Mouse (Mus musculus) frontal cortex, adult 2 months (tissue): Measurements from ENCODE around the gene Zfp934. TPM values are rescaled to one million over a fixed set of nuclear protein-coding genes. Genes with fewer than 3 reads are reported as not detected.
A peak's percentile ranks its signal among the peaks of the same experiment; 100 is the strongest.
"Not testable (repeated sequence)": the region's sequence is repeated elsewhere in the genome, so short reads cannot be mapped to it uniquely, and the experiment has no call there.

ENCODE experiments used
- DNase-seq, 2 experiments: peaks; one replicate each; pipeline ENCODE4 v3.0.0; 2022; ENCODE audit warnings: low spot score in 1 of 2; ENCODE audit errors: extremely low spot score in 1 of 2
- polyA plus RNA-seq: library from polyadenylated mRNA; depleted of rRNA; stranded (reverse); fragments of >200 nt; gene quantifications from 2 replicates; pipeline ENCODE4 v1.2.3, GENCODE M21; 2012; rRNA removed

Zfp934 gene
- polyA plus RNA-seq = 7.1 and 7.6 TPM in 2 replicates

DNA sequence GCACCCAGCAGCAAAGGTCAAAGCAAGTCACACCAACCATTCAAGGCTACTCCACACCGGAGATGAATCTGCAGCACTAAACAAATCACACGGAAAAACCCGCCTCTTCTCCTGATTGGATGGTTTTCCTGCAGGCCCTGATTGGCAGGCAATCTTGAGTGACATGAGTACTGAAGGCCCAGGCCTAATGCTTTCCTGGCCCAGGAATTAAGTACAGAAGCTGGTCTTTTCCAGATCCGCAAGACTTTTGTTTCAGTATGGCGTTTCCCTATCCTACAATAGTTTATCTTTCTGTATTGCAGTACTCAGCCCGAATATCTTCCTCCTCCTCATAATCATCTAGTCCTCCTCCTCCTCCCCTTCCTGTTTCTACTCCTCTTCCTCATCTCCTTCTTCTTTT is at the start of gene Zfp934:
Zfp934 (minus strand) TSS at position 101 of the 400 bp plus-strand sequence.
- not testable (repeated sequence) for DNase-seq

GRCm38 (mm10) chr13:62617449-62617848 is 46.5 kb upstream of the Zfp934 start:
- DNase-seq = not testable (repeated sequence)

DNA sequence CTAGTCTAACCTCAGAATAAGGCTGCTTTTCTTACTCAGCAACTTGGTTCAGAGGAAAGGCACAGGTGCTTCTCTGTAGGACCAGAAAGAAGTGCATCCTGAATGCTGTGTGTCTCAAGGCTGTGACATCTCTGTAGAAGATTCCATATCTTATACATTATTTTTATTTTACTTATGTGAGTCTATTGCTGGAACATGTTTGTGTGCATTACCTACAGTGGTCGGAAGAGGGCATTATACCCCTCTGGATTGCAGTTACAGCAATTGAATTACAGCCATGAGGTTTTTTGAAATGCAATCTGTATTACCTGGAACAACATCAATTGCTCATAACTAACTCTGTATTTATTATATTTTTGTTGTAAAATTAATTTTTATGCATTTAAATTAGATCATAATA is 9.3 kb downstream of the Zfp934 start:
- peak in 1 of 2 experiments; percentile 27 for DNase-seq

DNA sequence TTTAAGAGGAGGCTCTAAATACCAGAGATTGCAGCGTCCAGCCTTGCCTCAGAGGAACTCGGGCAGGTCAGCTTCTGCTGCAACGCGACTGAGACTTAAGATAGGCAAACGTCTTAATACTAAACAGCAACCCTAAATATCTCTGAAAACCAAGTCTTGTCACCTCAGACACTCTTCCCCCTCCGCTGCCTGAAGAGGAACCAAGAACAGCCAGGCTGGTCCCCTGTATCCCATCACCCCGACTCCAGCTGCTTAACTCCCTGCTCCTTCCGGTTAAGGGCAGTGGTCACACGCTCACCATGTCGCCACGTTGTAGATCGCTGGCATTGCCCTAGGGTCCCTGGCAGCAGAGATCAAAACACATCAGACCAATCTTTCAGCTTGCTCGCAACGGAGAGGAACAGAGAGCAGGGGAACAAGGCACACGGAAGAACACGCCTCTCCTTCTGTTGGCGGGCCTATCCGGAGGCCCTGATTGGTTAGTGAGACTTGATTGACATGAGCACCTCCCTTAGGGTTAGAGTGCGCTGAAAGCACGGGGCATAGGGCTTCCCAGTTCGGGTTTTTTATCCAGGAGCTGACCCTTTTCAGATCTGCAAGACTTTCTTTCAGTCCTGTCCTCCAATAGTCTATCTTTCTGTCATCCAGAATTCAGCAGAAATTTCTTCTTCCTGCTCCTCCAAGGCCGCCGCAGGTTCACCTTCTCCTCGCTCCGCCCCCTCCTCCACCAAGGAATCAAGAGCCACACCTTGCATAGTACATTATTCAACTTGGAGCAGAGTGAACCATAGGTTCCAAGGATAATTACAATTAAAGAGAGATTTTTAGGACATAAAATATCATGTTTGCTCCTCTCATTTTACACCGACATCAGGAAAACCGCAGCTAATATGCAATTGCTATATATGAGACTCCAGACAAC is 12.5 kb downstream of the Zfp934 start, which contains the start of gene Zfp935:
Zfp935 (minus strand) TSS at position 323 of the 922 bp plus-strand sequence.
- DNase-seq = peak; percentile 52 to 72

DNA sequence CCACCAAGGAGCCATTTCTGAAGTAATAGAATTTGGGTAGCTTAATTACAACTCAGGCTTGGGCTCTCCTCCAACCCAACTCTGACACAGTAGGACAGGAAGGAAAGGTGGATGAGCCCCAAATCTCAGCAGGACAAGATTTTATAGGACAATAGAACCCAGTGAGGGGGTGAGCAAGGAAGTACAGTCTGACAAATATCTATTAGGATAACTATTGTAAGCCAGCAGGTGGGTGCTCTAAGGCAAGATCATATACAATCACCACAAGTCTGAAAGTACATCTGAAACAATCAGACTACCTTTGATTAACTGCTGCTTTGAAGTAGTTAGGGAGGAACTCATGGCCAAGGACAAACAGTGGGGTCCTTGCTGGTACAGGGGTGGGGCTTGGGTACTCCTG is 40.9 kb downstream of the Zfp934 start:
- not testable (repeated sequence) for DNase-seq

DNA sequence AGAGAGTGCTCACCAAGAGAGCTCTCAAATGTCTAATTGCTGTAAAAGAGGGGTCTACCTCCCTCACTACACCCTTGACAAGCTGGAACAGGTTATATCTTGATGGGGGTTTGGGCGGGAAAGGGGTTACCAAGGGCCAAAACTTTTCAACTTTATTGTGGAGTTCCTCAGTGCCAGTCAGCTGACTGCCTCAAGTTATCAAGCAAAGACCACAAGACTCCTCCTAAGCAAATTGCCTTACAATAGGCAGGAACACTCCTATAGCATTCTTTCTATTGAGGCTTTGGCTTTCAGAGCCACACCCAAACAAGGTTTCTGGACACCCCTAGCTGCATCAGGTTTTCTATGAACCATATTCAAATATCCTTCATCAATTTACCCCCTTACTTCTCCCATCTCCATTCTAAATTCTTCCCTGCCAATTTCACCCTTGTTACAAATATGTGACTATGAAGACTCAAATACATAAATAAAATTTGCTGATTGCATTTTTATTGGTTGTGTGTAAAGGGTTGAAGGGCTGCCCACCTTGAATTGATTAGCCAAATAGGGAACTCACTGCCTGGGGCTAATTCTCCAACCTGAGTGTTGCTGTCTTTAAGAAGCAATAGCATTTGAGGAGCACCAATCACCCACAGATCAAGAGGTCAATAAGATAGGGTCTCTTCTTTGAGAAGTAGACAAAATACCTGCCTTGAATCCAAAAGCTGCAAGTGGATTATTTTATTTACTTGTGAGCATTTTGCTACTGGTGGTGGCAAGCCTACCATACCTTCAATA is 60.2 kb downstream of the Zfp934 start:
- DNase-seq = not testable (repeated sequence)

DNA sequence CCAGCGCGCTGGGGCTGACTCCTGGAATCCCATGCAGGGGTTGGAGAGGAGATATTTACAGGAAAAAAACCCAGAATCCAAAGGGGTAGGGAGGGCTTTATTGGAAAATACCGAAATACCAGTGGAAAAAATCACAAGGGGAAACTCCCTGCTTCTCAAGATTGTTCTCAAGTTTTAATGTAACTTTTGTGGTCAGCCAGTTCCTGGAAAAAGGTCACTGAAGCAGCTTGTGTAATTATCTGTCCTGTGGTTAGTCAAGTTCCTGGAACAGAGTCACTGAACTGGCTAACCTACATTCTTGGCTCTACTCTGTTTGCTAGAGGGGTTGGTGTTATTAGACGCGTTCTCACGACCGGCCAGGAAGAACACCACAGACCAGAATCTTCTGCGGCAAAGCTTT is 98.3 kb downstream of the Zfp934 start:
- not testable (repeated sequence) for DNase-seq

DNA sequence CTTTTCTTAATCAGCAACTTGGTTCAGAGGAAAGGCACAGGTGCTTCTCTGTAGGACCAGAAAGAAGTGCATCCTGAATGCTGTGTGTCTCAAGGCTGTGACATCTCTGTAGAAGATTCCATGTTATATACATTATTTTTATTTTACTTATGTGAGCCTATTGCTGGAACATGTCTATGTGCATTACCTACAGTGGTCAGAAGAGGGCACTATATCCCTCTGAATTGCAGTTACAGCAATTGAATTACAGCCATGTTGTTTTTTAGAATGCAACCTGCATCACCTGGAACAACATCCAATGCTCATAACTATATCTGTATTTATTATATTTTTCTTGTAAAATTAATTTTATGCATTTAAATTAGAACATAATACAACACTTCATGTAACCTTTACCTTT is 101.1 kb downstream of the Zfp934 start:
- DNase-seq = peak in 1 of 2 experiments; percentile 58

DNA sequence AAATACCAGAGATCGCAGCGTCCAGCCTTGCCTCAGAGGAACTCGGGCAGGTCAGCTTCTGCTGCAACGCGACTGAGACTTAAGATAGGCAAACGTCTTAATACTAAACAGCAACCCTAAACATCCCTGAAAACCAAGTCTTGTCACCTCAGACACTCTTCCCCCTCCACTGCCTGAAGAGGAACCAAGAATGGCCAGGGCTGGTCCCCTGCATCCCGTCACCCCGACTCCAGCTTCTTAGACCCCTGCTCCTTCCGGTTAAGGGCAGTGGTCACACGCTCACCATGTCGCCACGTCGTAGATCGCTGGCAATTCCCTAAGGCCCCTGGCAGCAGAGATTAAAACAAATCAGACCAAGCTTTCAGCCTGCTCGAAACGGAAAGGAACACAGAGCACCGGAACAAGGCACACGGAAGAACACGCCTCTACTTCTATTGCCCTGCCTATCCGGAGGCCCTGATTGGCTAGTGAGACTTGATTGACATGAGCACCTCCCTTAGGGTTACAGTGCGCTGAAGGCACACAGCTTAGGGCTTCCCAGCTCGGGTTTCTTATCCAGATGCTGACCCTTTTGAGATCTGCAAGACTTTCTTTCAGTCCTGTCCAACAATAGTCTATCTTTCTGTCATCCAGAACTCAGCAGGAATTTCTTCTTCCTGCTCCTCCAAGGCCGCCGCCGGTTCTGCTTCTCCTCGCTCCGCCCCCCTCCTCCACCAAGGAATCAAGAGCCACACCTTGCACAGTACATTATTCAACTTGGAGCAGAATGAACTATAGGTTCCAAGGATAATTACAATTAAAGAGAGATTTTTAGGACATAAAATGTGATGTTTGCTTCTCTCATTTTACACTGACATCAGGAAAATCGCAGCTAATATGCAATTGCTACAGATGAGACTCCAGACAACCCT is 104.3 kb downstream of the Zfp934 start, which contains the start of gene Gm49359:
Gm49359 (minus strand) TSS at position 409 of the 911 bp plus-strand sequence.
- peak; percentile 86 to 92 for DNase-seq

Other genes starting within 250 kb of the Zfp934 start
- gene Gm3604, start 188.0 kb downstream of the Zfp934 start, polyA plus RNA-seq = 1.1 and 1.6 TPM in 2 replicates
- 5.3 and 6.4 TPM in 2 replicates for gene Gm49359, start 104.4 kb downstream of the Zfp934 start, polyA plus RNA-seq
- gene Zfp935, start 12.7 kb downstream of the Zfp934 start, polyA plus RNA-seq = not detected in 2 replicates
- 3.2 and 3.7 TPM in 2 replicates for gene 6720489N17Rik, start 53.0 kb upstream of the Zfp934 start, polyA plus RNA-seq
- gene Platr25, start 189.5 kb upstream of the Zfp934 start, polyA plus RNA-seq = 8.7 and 9.5 TPM in 2 replicates
- 2.7 and 3.0 TPM in 2 replicates for gene Gm5141, start 214.6 kb upstream of the Zfp934 start, polyA plus RNA-seq